Mouse (Mus musculus) intestine, embryonic 14.5 days (tissue): Measurements from ENCODE around the gene Pmel. TPM values are rescaled to one million over a fixed set of nuclear protein-coding genes. Genes with fewer than 3 reads are reported as not detected.
A peak's percentile ranks its signal among the peaks of the same experiment; 100 is the strongest.
"Not testable (repeated sequence)": the region's sequence is repeated elsewhere in the genome, so short reads cannot be mapped to it uniquely, and the experiment has no call there.

Experiments used
- ATAC-seq: fragments of 200-750 bp; cut with Nextera tagmentation; replicated peaks from 2 replicates; pipeline ENCODE4 v1.8.0; 2017; ENCODE audit warnings: low read depth, moderate number of reproducible peaks, moderate TSS enrichment, moderate library complexity; ENCODE audit not compliant: low FRiP score, low TSS enrichment
- DNase-seq: peaks from one replicate; pipeline ENCODE4 v3.0.0-alpha.2; 2018; ENCODE audit warnings: low spot score
- H3K27ac ChIP-seq: fragments of 300-500 bp; sonication (generic); 2 replicates; pipeline ENCODE4 v1.5.1; 2014; ENCODE audit warnings: low read depth, mild to moderate bottlenecking, control low read depth
- H3K27me3 ChIP-seq: fragments of 300-500 bp; sonication (generic); replicated peaks from 2 replicates; pipeline ENCODE4 v1.6.1; 2014; ENCODE audit warnings: low read length, control low read depth; ENCODE audit not compliant: control insufficient read depth, insufficient read depth
- H3K36me3 ChIP-seq: fragments of 300-500 bp; sonication (generic); 2 replicates; pipeline ENCODE4 v1.6.1; 2014; ENCODE audit warnings: low read length, control low read depth; ENCODE audit not compliant: control insufficient read depth, insufficient read depth
- H3K4me1 ChIP-seq: fragments of 300-500 bp; sonication (generic); replicated peaks from 2 replicates; pipeline ENCODE4 v1.6.1; 2014; ENCODE audit warnings: low read length, control low read depth, mixed read lengths; ENCODE audit not compliant: control insufficient read depth, insufficient read depth
- H3K4me2 ChIP-seq: fragments of 300-500 bp; sonication (generic); 2 replicates; pipeline ENCODE4 v1.6.1; 2014; ENCODE audit warnings: low read length
- H3K4me3 ChIP-seq: fragments of 300-500 bp; sonication (generic); 2 replicates; pipeline ENCODE4 v1.5.1; 2014; ENCODE audit warnings: low read depth, low read length, control low read depth, mixed read lengths
- H3K9ac ChIP-seq: fragments of 300-500 bp; sonication (generic); 2 replicates; pipeline ENCODE4 v1.6.1; 2014; ENCODE audit warnings: mild to moderate bottlenecking, low read length
- H3K9me3 ChIP-seq: fragments of 300-500 bp; sonication (generic); 2 replicates; pipeline ENCODE4 v1.6.1; 2016; ENCODE audit warnings: low read length, control low read depth; ENCODE audit not compliant: control insufficient read depth
- WGBS: fragments of 180-500 bp; shearing (Covaris S2); extraction: QIAGEN DNeasy Blood & Tissue Kit; methylation state at CpG from one replicate; pipeline ENCODE4 v1.1.7; 2014; 5-methylcytosine and 5-hydroxymethylcytosine counted together
- polyA plus RNA-seq: library from polyadenylated mRNA; unstranded; fragments of >200 nt; fragmentation: Nextera tagmentation; extraction: Ambion mirVana; gene quantifications from 2 replicates; pipeline ENCODE4 v1.2.1, GENCODE M21; 2014

The Pmel gene
- polyA plus RNA-seq, 1 experiment from 2014 or later, result 1.2 TPM

DNA sequence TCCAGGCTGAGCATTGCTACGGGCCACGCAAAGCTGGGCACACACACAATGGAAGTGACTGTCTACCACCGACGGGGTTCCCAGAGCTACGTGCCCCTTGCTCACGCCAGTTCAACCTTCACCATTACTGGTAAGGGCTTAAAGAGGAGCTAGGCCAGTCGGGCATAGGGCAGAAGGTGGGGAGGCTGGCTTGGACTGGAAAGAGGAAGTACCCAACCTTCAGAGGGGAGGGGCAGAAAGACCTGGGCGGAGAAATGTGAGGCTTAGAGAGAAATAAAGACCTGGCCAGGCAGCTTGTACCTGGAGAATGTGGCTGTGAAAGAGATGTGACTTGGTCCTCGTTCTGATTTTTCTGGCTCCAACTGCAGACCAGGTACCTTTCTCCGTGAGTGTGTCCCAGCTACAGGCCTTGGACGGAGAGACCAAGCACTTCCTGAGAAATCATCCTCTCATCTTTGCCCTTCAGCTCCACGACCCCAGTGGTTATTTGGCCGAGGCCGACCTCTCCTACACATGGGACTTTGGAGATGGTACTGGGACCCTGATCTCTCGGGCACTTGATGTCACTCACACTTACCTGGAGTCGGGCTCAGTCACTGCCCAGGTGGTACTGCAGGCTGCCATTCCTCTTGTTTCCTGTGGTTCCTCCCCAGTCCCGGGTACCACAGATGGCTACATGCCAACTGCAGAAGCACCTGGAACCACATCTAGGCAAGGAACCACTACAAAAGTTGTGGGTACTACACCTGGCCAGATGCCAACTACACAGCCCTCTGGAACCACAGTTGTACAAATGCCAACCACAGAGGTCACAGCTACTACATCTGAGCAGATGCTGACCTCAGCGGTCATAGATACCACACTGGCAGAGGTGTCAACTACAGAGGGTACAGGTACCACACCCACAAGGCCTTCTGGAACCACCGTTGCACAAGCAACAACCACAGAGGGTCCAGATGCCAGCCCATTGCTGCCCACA is 11.9 kb downstream of the Pmel start:
- Histone ChIP-seq H3K27me3 (no peaks in the 10 kb centered on the region), H3K4me3 (no peak overlapping the region), H3K4me2 (no peak overlapping the region), H3K9me3 (no peaks in the 10 kb centered on the region), H3K27ac (no peak overlapping the region), H3K36me3 (no peaks in the 10 kb centered on the region), H3K9ac (no peak overlapping the region), H3K4me1 (no peaks in the 10 kb centered on the region)
- DNase-seq (no peak), ATAC-seq (no peak)
- 86% methylated on average over 19 of the region's 19 CpGs for WGBS

DNA sequence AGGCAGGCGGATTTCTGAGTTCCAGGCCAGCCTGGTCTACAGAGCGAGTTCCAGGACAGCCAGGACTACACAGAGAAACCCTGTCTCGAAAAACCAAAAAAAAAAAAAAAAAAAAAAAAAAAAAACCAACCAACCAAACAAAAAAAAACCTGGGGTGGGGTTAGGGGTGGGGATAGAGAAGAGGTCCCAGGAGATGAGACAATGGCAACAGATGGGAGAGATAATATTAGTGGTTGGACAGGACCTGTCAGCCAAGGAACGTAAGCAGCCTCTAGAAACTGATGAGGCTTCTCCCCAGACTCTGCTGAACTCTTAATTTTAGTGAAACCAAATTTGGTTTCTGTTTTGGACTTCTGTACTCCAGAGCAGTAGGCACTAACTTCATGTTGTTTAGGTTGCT is 21.5 kb downstream of the Pmel start:
- not testable (repeated sequence) for ATAC-seq, H3K4me1 ChIP-seq, H3K4me2 ChIP-seq, H3K4me3 ChIP-seq, H3K9me3 ChIP-seq, H3K9ac ChIP-seq, H3K36me3 ChIP-seq, H3K27ac ChIP-seq, DNase-seq, H3K27me3 ChIP-seq
- 75% methylated on average over 3 of the region's 4 CpGs for WGBS

DNA sequence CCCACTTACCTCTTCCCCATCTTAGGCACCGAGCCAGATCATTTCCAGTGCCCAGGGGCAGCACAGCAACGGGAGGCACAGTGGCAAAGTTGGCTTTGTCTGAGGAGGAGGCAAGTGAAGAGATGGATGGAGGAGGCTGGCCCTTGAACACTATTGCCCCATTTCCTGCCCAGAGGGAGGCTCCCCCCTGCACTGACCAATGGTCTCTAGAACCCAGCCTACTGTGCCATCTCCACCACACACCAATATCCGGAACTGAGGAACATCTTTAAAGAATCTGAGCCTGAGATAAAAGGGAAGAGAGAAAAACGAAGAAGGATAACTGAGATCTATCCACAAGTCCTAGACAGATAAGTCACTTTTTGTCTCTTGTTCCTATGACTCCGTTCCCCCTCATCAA is 24.1 kb downstream of the Pmel start:
- H3K27me3 ChIP-seq, result no peaks in the 10 kb centered on the region
- H3K9me3 ChIP-seq, result no peaks in the 10 kb centered on the region
- H3K9ac ChIP-seq, result no peak overlapping the region
- no peaks in the 10 kb centered on the region for H3K36me3 ChIP-seq
- H3K4me1 ChIP-seq, result no peaks in the 10 kb centered on the region
- no peak overlapping the region for H3K27ac ChIP-seq
- WGBS, result 84% methylated on average over 5 of the region's 5 CpGs
- H3K4me3 ChIP-seq, result no peak overlapping the region
- ATAC-seq, result no peak
- H3K4me2 ChIP-seq, result no peak overlapping the region
- no peak for DNase-seq

DNA sequence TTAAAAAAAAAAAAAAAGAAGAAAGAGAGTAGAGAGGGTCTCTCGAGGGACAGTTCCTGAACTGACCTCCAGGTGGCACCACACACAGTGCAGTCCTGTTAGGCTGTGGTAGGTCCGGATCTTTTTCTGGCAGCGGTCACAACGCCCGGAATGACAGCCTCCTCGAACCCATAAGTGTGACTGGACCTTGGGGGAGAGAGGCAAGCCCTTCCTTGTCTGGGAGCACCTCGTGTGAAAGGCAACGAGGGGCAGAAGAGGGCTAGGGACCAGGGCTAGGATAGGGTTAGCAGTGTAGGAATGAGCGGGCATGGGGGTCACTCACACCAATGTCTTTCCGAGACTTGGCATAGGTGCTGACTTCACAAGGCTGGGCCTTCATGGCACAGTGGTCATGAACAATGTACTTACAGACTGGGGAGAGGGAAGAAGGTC is 27.0 kb downstream of the Pmel start:
- Histone ChIP-seq H3K4me2 (no peak overlapping the region), H3K27me3 (no peaks in the 10 kb centered on the region), H3K36me3 (no peaks in the 10 kb centered on the region), H3K4me3 (no peak overlapping the region), H3K9ac (no peak overlapping the region), H3K27ac (no peak overlapping the region), H3K4me1 (no peaks in the 10 kb centered on the region), H3K9me3 (no peaks in the 10 kb centered on the region)
- DNase-seq, result peak; percentile 86
- ATAC-seq, result peak; percentile 66; the same call in 1 of the 2 replicates
- 21% methylated on average over 10 of the region's 10 CpGs for WGBS

DNA sequence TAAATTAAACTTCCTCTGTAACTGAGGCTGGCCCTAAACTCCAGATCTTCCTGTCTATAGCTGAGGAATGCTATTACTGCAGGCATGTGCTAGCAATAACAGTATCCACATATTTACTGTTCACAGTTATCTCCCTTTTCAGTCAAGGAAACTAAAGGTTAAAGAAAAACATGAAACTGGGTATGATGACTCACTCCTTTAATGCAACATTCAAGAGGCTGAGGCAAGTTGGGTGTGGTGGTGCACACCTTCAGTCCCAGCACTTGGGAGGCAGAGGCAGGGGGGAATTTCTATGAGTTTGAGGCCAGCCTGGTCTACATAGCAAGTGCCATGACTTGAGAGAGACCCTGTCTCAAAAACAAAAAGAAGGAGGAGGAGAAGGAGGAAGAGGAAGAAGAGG is 28.0 kb downstream of the Pmel start:
- Histone ChIP-seq H3K36me3 (no peaks in the 10 kb centered on the region), H3K27ac (no peak overlapping the region), H3K27me3 (no peaks in the 10 kb centered on the region), H3K4me2 (no peak overlapping the region), H3K9ac (no peak overlapping the region), H3K9me3 (no peaks in the 10 kb centered on the region), H3K4me3 (no peak overlapping the region), H3K4me1 (no peaks in the 10 kb centered on the region)
- ATAC-seq (no peak), DNase-seq (no peak)

DNA sequence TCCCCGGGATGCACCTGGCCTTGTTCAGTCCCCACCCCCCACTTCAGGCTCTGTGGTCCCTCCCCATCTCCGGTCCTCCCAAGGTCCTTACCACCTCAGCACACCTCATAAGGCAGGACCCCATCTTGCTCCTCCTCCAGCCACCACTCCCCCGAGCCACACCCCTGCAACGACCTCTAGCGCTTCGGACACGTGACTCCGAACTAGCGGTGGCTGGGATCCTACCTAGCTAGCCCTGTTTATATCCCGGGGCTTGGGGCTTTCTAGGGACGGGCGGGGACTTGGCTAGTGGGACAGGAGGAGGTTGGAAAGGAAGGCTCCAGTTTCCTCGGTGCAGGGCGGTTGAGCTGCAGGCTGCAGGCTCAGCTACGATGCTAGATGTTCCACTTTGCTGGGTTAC is 33.4 kb downstream of the Pmel start:
- no peaks in the 10 kb centered on the region for H3K36me3 ChIP-seq
- no peak for DNase-seq
- no peak overlapping the region for H3K9ac ChIP-seq
- peak; percentile 74 for ATAC-seq
- peak overlapping the region; percentile 39 for H3K4me2 ChIP-seq
- no peaks in the 10 kb centered on the region for H3K4me1 ChIP-seq
- H3K27me3 ChIP-seq, result peaks cover 4% of the 10 kb centered on the region; the same call in 1 of the 2 replicates
- H3K27ac ChIP-seq, result no peak overlapping the region
- no peaks in the 10 kb centered on the region for H3K9me3 ChIP-seq
- 5% methylated on average over 15 of the region's 15 CpGs for WGBS
- no peak overlapping the region for H3K4me3 ChIP-seq

DNA sequence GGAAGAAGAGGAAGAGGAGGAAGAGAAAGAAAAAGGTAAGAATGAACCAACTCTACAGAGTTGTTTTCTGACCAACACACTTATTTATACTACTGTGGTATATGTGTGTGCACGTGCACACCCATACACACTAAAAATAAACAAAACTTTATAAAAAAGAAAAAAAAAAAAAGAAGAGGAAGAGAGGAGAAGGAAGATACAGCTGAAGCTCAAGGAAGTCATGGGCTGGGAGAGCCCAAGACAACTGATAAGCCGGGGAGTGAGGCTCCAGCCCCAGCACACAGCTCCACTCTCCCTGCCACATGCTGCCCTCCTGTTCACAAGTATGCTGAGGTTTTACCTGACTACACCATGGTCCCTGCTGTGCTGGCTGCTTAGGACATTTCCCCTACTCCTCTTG is 36.3 kb downstream of the Pmel start:
- 56% methylated on average over 2 of the region's 2 CpGs for WGBS
- Histone ChIP-seq H3K27me3 (peaks cover 10% of the 10 kb centered on the region), H3K9ac (no peak overlapping the region), H3K9me3 (no peaks in the 10 kb centered on the region), H3K36me3 (no peaks in the 10 kb centered on the region), H3K27ac (no peak overlapping the region), H3K4me1 (no peaks in the 10 kb centered on the region; the same call in none of the 2 replicates), H3K4me3 (no peak overlapping the region), H3K4me2 (no peak overlapping the region)
- DNase-seq (no peak), ATAC-seq (no peak)

DNA sequence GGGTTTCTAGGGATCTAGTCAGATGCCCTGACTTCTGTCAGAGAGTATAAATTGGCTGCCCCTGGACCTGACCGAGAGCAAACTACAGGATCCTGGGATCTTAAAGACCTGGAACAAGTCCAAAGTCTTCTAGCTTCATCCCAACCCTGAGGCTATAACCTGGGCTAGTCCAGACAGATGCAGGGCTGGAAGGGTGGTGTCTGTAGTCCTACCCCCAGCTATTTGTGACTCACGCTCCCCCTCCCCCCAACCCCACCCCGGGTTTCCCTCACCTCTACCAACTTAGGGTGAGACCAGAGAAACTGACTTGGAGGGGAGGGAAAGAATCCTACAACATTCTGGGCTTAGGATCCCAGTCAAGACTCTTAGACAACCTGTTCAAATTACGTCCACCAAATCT is 38.6 kb downstream of the Pmel start:
- no peak overlapping the region for H3K9ac ChIP-seq

DNA sequence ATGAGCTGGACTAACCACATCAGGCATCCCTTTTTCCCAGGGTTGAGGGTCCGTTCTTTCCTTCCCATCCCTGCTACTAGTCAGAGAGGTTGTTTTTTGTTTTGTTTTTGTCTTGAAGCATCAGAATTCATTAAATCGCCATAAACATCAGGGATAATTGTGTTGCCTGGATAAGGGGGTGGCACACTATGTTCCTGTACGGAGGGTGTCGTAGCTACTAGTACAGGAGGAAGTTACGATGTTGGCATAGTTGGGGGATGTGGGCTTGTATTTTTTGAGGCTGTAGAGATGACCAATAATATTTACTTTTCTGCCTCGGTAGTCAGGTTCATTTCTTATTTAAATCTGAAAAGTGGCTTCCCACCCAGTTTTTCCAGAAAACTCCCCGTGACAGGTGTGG is 39.2 kb downstream of the Pmel start:
- Histone ChIP-seq H3K9me3 (no peaks in the 10 kb centered on the region), H3K27ac (no peak overlapping the region), H3K36me3 (no peaks in the 10 kb centered on the region), H3K27me3 (peaks cover 10% of the 10 kb centered on the region), H3K4me1 (no peaks in the 10 kb centered on the region; the same call in none of the 2 replicates), H3K4me3 (peak overlapping the region; percentile 62), H3K9ac (peak overlapping the region; percentile 63), H3K4me2 (peak overlapping the region; percentile 96)
- ATAC-seq (no peak), DNase-seq (no peak)
- WGBS, result 6% methylated on average over 7 of the region's 7 CpGs

More for the DNA sequence above, 38.6 kb downstream of the Pmel start:
- Histone ChIP-seq H3K9me3 (no peaks in the 10 kb centered on the region), H3K4me2 (peak overlapping the region; percentile 96), H3K27me3 (peaks cover 10% of the 10 kb centered on the region), H3K4me1 (no peaks in the 10 kb centered on the region; the same call in none of the 2 replicates), H3K27ac (no peak overlapping the region), H3K4me3 (no peak overlapping the region), H3K36me3 (no peaks in the 10 kb centered on the region)
- DNase-seq (no peak), ATAC-seq (no peak)
- 40% methylated on average over 4 of the region's 4 CpGs for WGBS
